Mouse (Mus musculus) erythroblast, embryonic 14.5 days (primary cell): ENCODE measurements around the gene Pigt. TPM values are rescaled to one million over a fixed set of nuclear protein-coding genes. Genes with fewer than 3 reads are reported as not detected.

Experiments
- H3K27me3 ChIP-seq: 2 replicates; pipeline ENCODE4 v1.6.1; 2012; ENCODE audit warnings: inconsistent platforms; ENCODE audit not compliant: control insufficient read depth
- H3K36me3 ChIP-seq: 2 replicates; pipeline ENCODE4 v1.6.1; 2012; ENCODE audit warnings: mild to moderate bottlenecking, inconsistent platforms; ENCODE audit not compliant: control insufficient read depth
- H3K4me1 ChIP-seq: 2 replicates; pipeline ENCODE4 v1.6.1; 2012; ENCODE audit warnings: inconsistent platforms; ENCODE audit not compliant: control insufficient read depth
- H3K4me3 ChIP-seq: replicated peaks from 2 replicates; pipeline ENCODE3; 2012; ENCODE audit warnings: moderate library complexity, mild to moderate bottlenecking, inconsistent platforms
- H3K9me3 ChIP-seq: 2 replicates; pipeline ENCODE4 v1.6.1; 2012; ENCODE audit warnings: low read length, inconsistent platforms, mixed read lengths; ENCODE audit not compliant: control insufficient read depth
- GATA1 ChIP-seq: IDR thresholded peaks from 2 replicates; pipeline ENCODE4 v1.6.1; 2012; ENCODE audit warnings: low read length, inconsistent platforms, mixed read lengths
- TAL1 ChIP-seq: IDR thresholded peaks from 3 replicates; pipeline ENCODE4 v1.6.1; 2012; ENCODE audit warnings: low read length, inconsistent platforms, mixed read lengths
- polyA plus RNA-seq: library from polyadenylated mRNA; stranded (reverse); fragments of >175 nt; gene quantifications from 2 replicates; pipeline ENCODE4 v1.2.3, GENCODE M21; 2012

The Pigt gene
- polyA plus RNA-seq, 1 experiment = 13.8 TPM

- Histone ChIP-seq H3K4me1 (peaks cover 24% of the 10 kb centered on the region), H3K36me3 (peaks cover 62% of the 10 kb centered on the region), H3K27me3 (no peaks in the 10 kb centered on the region; the same call in 1 of the 2 replicates), H3K9me3 (peaks cover 14% of the 10 kb centered on the region), H3K4me3 (no peak overlapping the region)
- TF ChIP-seq GATA1 (no peak), TAL1 (no peak)
Measured at GRCm38 (mm10) chr2:164500511-164500910, 3.2 kb downstream of the Pigt start.

GRCm38 (mm10) chr2:164504919-164505318 is 7.6 kb downstream of the Pigt start:
- TF ChIP-seq TAL1 = no peak
- no peak for TF ChIP-seq GATA1
- no peak overlapping the region for H3K4me3 ChIP-seq
- H3K36me3 ChIP-seq = peaks cover 76% of the 10 kb centered on the region
- no peaks in the 10 kb centered on the region for H3K27me3 ChIP-seq
- no peaks in the 10 kb centered on the region for H3K4me1 ChIP-seq
- peaks cover 14% of the 10 kb centered on the region for H3K9me3 ChIP-seq

GRCm38 (mm10) chr2:164505619-164506347 is 8.5 kb downstream of the Pigt start:
- H3K27me3 ChIP-seq = no peaks in the 10 kb centered on the region
- H3K4me3 ChIP-seq = no peak overlapping the region
- H3K9me3 ChIP-seq = peaks cover 14% of the 10 kb centered on the region
- peaks cover 67% of the 10 kb centered on the region for H3K36me3 ChIP-seq
- TF ChIP-seq TAL1 (no peak), GATA1 (no peak)
- no peaks in the 10 kb centered on the region for H3K4me1 ChIP-seq

- TF ChIP-seq TAL1 = no peak
- no peak for TF ChIP-seq GATA1
- Histone ChIP-seq H3K36me3 (peaks cover 49% of the 10 kb centered on the region), H3K27me3 (no peaks in the 10 kb centered on the region), H3K4me1 (peaks cover 7% of the 10 kb centered on the region), H3K4me3 (no peak overlapping the region), H3K9me3 (peaks cover 14% of the 10 kb centered on the region)
Measured at GRCm38 (mm10) chr2:164507811-164508210, 10.5 kb downstream of the Pigt start.

- Histone ChIP-seq H3K27me3 (no peaks in the 10 kb centered on the region), H3K36me3 (peaks cover 22% of the 10 kb centered on the region), H3K9me3 (no peaks in the 10 kb centered on the region), H3K4me3 (no peak overlapping the region), H3K4me1 (peaks cover 12% of the 10 kb centered on the region)
- no peak for TF ChIP-seq TAL1
- TF ChIP-seq GATA1 = no peak
Measured at GRCm38 (mm10) chr2:164510621-164511190, 13.4 kb downstream of the Pigt start.

GRCm38 (mm10) chr2:164512121-164512909 is 15.0 kb downstream of the Pigt start:
- H3K4me3 ChIP-seq = no peak overlapping the region
- no peaks in the 10 kb centered on the region for H3K27me3 ChIP-seq
- no peaks in the 10 kb centered on the region for H3K9me3 ChIP-seq
- no peak for TF ChIP-seq GATA1
- TF ChIP-seq TAL1 = no peak
- peaks cover 12% of the 10 kb centered on the region for H3K4me1 ChIP-seq
- H3K36me3 ChIP-seq = peaks cover 8% of the 10 kb centered on the region

GRCm38 (mm10) chr2:164513389-164513788 is 16.1 kb downstream of the Pigt start:
- Histone ChIP-seq H3K9me3 (no peaks in the 10 kb centered on the region), H3K27me3 (no peaks in the 10 kb centered on the region), H3K4me1 (peaks cover 12% of the 10 kb centered on the region), H3K36me3 (peaks cover 5% of the 10 kb centered on the region), H3K4me3 (no peak overlapping the region)
- TF ChIP-seq TAL1 = no peak

GRCm38 (mm10) chr2:164514916-164515315 is 17.6 kb downstream of the Pigt start:
- Histone ChIP-seq H3K4me3 (no peak overlapping the region), H3K27me3 (no peaks in the 10 kb centered on the region)

GRCm38 (mm10) chr2:164515897-164516296 is 18.6 kb downstream of the Pigt start:
- H3K27me3 ChIP-seq = peaks cover 3% of the 10 kb centered on the region
- peaks cover 12% of the 10 kb centered on the region for H3K4me1 ChIP-seq
- H3K9me3 ChIP-seq = no peaks in the 10 kb centered on the region
- TF ChIP-seq TAL1 (no peak), GATA1 (no peak)
- no peaks in the 10 kb centered on the region for H3K36me3 ChIP-seq
- H3K4me3 ChIP-seq = no peak overlapping the region

More at GRCm38 (mm10) chr2:164514916-164515315, 17.6 kb downstream of the Pigt start:
- TF ChIP-seq GATA1 (no peak), TAL1 (no peak)
- Histone ChIP-seq H3K36me3 (no peaks in the 10 kb centered on the region), H3K4me1 (peaks cover 12% of the 10 kb centered on the region), H3K9me3 (no peaks in the 10 kb centered on the region)
